Mouse (Mus musculus): ENCODE measurements around the gene Vill.

Vill gene

DNA sequence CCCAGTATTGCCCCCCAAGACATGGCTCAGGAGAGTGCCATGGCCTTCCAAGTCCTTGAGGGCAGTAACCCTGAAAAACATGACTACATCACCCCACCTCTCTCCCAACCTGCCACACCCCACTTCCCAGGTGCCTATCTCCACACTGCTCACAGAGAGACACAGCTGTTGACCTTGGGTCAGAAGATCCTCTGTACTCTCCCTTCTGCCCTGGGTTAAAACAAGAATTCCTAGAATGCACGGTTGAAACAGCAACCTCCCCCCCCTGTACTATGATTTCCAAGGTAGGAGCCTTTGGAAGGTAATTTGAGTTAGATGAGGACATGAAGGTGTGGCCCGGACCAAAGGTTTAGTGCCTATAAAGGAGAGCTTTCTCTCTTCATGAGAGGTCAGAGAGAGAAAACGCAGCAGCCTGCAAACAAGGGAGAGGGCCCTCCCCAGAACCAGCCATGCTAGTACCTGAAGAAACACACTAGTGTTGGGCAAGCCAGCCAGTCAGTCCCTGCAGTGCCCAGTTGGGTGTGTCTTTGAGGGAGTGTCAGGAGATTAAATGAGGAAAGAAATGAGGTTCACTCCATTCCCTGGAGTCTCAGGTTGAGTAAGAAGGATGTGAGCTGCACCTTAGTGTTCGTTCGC lies 27.6 kb downstream of the Vill start:
- no peak for DNase-seq (ENCODE audit: low read depth, low spot score)

GRCm38 (mm10) chr9:119082039-119082438 lies 29.5 kb downstream of the Vill start:
- no peak for DNase-seq (ENCODE audit: low read depth, low spot score)

DNA sequence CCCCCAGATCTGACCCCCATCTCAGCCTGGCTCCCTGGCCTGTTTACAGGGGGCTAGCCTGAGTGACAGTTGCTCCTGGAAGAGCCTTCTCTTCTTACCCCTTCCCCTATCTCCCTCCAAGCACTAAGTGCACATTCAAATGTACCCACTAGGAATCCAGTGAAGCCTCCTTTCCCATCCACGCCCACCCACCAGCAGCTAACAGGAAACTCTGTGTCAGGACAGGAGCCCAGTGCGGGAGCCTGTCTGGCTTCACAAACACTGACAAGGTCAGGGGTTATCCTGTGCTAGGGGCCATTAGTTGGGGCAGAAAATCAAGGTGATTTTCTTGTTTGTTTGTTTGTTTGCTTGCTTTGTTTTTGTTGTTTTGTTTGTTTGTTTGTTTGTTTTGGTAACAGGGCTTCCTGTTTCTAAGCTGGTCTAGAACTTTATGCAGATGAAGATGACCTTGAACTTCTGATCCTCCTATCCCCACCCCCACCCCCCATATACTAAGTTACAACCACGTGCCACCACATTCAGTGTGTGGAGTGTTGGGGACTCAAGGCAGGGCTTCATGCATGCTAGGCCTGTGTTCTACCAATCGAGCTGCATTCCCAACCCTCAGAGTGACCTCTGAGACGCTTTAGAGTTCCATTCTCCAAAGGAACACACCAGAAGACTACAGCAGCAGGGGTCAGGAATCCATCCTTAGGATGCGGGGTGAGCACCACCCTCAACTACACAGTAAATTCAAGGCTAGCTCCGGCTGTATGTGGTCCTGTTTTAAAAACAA lies 30.3 kb downstream of the Vill start:
- no peak for DNase-seq (ENCODE audit: low read depth, low spot score)

DNA sequence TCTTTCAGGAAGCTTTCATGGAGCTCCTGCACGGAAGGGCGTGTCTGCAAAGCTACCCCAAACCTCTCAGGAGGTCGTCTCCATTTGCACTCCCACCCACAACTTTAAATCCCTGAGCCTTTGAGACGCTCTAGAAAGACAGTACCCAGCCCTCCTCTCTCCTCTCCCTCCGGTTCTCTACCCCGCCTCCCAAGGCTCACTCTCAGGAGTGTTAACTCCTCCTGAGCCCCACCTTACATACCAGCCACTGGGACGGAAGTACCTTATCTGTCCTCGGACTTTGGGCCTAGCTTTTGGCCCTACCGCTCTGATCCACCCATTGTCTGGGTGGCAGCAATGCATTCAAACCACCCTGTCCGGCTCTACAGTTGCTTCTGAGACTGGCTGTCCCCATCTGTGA lies 31.4 kb downstream of the Vill start:
- DNase-seq (ENCODE audit: low read depth, low spot score) = no peak

DNA sequence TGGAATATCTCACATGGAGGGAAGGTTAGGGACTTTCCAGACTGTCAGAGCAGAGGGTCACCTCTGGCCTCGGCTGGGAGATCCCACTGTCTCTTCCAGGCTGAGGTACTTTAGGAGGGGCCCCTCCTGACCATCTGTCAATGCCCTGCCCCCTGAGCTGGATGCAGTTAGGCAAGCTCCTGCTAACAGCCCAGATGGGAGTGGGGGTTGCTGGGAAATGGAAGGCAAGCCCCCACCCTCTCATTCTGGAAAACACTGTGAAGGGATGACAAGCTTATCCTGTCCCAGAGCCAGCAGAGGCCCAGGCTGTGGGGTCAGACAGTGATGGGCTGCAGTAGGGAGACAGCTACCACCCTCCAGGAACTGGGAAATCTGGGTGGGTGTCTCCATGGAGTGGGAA lies 33.9 kb downstream of the Vill start:
- DNase-seq (ENCODE audit: low read depth, low spot score) = no peak

DNA sequence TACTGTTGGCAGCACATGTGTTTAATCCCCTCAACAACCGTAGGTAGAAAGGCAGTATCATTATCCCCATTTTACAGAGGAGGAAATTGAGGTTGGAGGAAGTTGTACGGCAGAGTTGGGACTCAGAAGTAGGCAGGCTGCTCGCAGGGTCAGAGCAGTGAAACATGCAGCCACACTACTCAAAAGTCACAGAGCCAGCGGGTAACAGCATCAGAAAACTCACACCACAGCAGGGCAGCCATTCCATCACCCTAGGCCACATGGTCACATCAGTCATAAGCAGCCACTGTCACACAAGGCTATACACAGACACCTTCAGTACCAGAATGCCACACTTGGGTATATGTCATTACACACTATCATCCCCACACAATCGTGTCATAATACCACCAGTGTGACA lies 34.7 kb downstream of the Vill start:
- no peak for DNase-seq (ENCODE audit: low read depth, low spot score)

- DNase-seq (ENCODE audit: low read depth, low spot score) = peak; percentile 73
Observed at GRCm38 (mm10) chr9:119088148-119088801, 35.7 kb downstream of the Vill start.

DNA sequence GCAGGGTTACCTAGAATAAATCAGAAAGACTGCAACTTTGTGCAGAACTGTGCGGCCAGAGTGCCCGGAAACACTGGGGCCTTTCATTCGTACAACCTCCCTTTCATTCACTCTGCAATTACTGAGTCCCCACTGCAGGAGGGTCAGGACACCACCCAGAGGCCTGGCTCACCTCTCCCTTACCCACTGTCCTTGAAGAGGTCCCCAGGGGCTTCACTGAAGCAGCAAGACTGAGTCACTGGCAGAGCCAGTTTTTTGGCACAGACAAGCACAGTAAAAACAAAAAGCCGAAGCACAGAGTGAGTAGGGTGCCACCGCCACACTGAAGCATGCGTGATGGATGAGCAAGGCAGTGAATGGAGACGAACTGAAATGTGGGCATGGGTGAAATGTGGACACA lies 36.9 kb downstream of the Vill start:
- no peak for DNase-seq (ENCODE audit: low read depth, low spot score)

- no peak for DNase-seq (ENCODE audit: low read depth, low spot score)
Observed at GRCm38 (mm10) chr9:119090462-119090861, 37.9 kb downstream of the Vill start.

GRCm38 (mm10) chr9:119091581-119092310 lies 39.2 kb downstream of the Vill start:
- no peak for DNase-seq (ENCODE audit: low read depth, low spot score)

- no peak for DNase-seq (ENCODE audit: low read depth, low spot score)
Observed at GRCm38 (mm10) chr9:119092473-119093418, 40.2 kb downstream of the Vill start.

DNA sequence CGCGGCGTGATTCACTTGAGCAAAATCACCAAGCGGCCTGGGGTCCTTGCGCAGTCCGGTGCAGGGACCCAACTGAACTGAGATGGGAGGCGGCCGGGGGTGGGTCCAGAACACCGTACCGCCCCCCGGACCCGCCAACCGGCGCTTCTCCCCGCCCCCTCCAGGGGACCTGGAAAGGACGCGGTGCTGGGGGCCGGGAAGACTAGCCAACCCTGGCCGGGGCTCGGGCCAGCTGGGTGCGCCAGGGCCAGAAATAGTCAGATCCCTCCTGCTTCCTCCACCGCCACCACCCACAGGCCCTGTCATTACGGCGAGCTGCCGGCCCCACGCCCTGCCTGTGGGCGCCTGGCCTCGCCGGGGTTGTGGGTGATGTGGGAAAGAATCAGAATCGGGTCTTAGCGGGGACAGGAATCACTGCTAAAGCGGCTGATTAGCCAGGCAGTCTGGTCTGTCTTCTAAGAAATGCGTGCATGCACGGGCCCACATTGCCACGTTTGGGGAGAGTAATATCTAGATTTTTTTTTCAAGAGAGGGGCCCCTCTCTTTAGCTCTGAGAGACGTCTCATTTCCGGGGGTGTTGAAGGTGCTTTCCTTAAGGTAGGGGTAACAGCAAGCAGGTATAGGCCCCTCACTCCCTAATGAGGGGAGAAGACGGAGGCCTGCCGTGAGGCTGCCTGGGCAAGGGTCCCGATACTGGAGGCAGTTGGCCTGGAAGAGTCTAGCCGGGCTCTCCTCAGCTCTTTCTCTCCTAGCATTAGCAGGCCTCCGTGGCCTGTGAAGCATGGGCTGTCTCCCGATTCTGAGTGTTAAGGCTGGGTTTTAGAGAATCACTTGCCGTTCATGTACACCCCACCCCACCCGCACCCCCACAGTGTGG lies 41.1 kb downstream of the Vill start, which contains the start of gene Plcd1:
Plcd1 (minus strand) TSS at position 84 of the 877 bp plus-strand sequence.
- peak; percentile 57 for DNase-seq (ENCODE audit: low read depth, low spot score)

GRCm38 (mm10) chr9:119094462-119095109 lies 42.0 kb downstream of the Vill start:
- DNase-seq (ENCODE audit: low read depth, low spot score) = no peak

- no peak for DNase-seq (ENCODE audit: low read depth, low spot score)
Observed at GRCm38 (mm10) chr9:119100177-119100898, 47.8 kb downstream of the Vill start.

DNA sequence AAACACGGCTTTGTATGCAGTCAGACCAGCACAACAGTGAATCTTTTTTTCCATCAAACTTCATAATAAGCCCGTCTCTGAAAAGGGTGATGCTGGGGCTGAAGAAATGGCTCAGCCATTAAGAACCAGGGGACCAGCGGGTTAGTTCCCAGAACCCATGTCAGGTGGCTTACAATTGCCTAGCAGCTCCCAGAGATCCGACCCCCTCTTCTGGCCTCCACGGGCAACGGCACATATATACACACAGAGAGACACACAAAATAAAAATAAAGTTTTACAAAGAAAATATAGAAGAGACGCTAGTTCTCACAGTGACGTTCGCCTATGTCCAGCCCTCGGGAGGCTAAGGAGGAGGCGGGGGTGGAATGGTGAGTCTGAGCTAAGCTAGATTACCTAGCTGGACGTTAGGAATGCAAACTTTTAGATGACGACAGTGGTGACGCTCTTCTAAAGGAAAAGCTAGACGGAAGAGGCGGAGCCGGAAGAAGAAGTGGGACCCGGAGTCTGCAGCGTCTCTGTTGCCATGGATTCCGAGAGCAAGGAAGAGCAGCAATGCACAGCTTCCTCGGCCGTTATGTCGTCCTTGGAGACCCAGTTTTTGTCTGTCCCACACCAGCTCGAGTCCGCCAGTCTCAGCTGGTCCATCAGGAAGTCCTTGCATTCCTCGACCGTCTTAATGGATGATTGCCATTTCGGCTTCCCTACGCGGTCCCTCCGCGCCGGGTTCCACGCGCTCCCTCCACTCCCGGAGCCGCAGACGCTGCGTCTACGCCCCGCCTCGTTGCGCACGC lies 49.6 kb downstream of the Vill start, which contains the start of gene Dlec1:
Dlec1 (plus strand) TSS at position 487 of the 791 bp plus-strand sequence.
- DNase-seq (ENCODE audit: low read depth, low spot score) = peak; percentile 82

DNA sequence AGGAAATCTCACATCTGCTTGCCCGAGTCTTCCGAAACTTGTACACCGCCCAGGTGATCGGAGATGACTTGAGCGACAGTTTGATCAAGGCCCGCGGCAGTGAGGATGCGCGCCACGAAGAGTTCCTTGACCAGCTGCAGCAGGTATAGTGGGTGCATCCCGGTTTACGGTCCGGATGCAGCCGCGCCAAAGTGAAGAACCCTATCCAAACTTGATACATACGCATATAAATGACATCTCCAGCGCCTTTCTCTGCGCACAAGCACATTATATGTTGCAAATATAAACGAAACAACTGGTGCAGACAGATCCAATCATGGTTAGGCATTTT lies 50.2 kb downstream of the Vill start:
- DNase-seq (ENCODE audit: low read depth, low spot score) = no peak

GRCm38 (mm10) chr9:119107566-119107965 lies 55.0 kb downstream of the Vill start:
- no peak for DNase-seq (ENCODE audit: low read depth, low spot score)
